Mouse (Mus musculus) liver, embryonic 14 days (tissue): ENCODE results near the gene Spink4. TPM values are rescaled to one million over a fixed set of nuclear protein-coding genes. Genes with fewer than 3 reads are reported as not detected.

Experiments
- polyA plus RNA-seq: library from polyadenylated mRNA; depleted of rRNA; stranded (reverse); fragments of >200 nt; gene quantifications from 2 replicates; pipeline ENCODE4 v1.2.3, GENCODE M21; 2012; rRNA removed

Spink4 gene
- 0.37 and 1.0 TPM in 2 replicates for polyA plus RNA-seq

DNA sequence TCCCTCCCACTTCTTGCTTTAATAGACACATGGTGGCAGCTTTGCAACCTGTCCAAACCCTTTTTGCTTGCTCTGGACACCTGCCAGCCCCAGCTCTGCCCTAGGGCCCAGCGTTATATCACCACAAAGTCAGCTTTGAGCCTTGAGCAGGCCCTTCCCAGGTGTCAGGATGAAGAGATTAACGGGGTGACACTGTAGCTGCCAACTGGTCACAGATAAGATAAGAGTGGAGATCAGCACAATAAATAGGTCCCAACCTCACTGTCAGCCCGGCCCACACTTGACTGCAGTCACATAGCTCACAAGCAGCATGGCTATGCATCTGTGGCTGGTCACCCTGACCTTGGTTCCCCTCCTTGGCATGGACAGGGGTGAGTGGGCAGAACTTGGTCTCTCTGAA, at the start of gene Spink4:
Spink4 (plus strand) TSS at position 268 of the 400 bp plus-strand sequence.

DNA sequence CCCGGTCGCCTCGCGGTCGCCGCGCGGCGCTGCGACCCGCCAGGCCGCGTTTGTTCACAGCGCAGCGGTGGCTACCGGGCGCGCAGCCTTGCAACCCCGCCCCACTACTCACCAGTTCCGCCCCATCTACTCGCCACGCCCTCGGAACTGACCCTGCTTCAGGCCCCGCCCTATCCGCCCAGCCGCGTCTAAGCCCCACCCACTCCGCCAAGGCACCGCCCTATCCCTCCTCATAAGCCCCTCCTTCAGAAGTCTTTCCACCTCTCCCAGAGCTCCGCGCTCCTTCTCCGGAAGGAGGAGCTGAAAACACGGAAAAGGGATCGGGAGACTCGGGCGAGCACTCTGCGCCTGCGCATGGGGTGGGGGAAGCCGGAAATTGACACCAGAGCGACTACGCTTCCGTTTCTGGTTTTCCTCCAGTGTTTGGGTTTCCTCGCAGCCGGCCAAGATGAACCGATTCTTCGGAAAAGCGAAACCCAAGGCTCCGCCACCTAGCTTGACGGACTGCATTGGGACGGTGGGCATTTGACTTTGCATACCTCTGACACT, 28.4 kb downstream of the Spink4 start, which contains the start of the genes Bag1 and Chmp5:
Bag1 (minus strand) TSS at position 135 of the 549 bp plus-strand sequence.
Chmp5 (plus strand) TSS at position 248 of the 549 bp plus-strand sequence.

DNA sequence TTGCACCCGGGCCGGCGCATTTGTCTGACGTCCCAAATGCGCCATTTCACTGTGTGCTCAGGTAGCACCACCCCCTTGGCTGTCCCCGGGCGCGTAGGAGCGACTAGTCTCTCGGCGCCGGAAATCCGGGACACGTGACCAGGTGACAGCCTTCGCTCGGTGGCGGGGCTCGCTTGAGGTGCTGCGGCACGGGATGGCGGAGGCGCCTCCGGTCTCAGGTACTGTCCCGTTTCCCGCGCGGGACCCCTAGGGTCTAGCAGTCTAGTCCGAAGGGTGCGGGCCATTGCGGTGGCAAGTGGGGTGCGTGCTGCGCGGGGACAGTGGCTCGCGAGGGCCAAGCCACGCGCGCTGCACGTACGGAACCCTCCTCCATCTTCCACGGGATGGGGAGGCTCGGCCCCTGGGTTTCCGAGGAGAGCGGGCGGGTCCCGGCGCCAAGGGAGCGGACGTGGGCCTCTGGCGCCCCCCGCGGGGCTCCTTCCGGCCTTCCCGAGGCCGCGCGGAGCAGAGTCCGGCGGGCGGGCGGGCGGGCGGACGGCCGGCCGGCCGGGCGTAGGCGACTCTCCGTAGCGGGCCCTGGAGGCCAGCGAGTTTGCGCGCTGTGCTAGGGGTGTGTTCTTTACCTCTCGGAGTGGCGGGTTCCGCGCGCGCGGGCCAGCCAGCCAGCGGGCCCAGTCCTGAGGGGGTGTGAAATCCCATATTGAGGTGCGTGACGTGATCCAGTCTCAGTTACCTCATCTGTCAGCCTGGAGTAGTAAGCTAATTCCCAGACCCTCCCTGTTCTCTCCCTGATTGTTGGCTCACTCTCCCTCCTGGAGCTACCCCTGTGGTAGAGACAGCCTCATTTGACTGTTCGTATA, 51.2 kb downstream of the Spink4 start, which contains the start of gene Nfx1:
Nfx1 (plus strand) TSS at position 65 of the 860 bp plus-strand sequence.

Other genes starting within 250 kb of the Spink4 start
- gene Aptx, start 216.9 kb upstream of the Spink4 start, polyA plus RNA-seq = 4.7 and 5.0 TPM in 2 replicates
- 36.0 and 42.5 TPM in 2 replicates for gene Dnaja1, start 197.9 kb upstream of the Spink4 start, polyA plus RNA-seq
- 36.6 and 43.6 TPM in 2 replicates for gene Smu1, start 162.1 kb upstream of the Spink4 start, polyA plus RNA-seq
- gene B4galt1, start 66.0 kb upstream of the Spink4 start, polyA plus RNA-seq = 13.7 and 16.4 TPM in 2 replicates
- gene Bag1, start 28.2 kb downstream of the Spink4 start, polyA plus RNA-seq = 67.2 and 68.6 TPM in 2 replicates
- gene Chmp5, start 28.4 kb downstream of the Spink4 start, polyA plus RNA-seq = 26.9 and 30.2 TPM in 2 replicates
- 22.8 and 25.0 TPM in 2 replicates for gene Nfx1, start 50.9 kb downstream of the Spink4 start, polyA plus RNA-seq
- 1.1 TPM in 2 replicates for gene Aqp7, start 128.1 kb downstream of the Spink4 start, polyA plus RNA-seq
- gene Aqp3, start 178.1 kb downstream of the Spink4 start, polyA plus RNA-seq = 13.0 and 13.2 TPM in 2 replicates
- gene Nol6, start 204.4 kb downstream of the Spink4 start, polyA plus RNA-seq = 7.8 and 9.2 TPM in 2 replicates
- 46.9 and 48.6 TPM in 2 replicates for gene Ube2r2, start 215.7 kb downstream of the Spink4 start, polyA plus RNA-seq